In the genomic region with DNA sequence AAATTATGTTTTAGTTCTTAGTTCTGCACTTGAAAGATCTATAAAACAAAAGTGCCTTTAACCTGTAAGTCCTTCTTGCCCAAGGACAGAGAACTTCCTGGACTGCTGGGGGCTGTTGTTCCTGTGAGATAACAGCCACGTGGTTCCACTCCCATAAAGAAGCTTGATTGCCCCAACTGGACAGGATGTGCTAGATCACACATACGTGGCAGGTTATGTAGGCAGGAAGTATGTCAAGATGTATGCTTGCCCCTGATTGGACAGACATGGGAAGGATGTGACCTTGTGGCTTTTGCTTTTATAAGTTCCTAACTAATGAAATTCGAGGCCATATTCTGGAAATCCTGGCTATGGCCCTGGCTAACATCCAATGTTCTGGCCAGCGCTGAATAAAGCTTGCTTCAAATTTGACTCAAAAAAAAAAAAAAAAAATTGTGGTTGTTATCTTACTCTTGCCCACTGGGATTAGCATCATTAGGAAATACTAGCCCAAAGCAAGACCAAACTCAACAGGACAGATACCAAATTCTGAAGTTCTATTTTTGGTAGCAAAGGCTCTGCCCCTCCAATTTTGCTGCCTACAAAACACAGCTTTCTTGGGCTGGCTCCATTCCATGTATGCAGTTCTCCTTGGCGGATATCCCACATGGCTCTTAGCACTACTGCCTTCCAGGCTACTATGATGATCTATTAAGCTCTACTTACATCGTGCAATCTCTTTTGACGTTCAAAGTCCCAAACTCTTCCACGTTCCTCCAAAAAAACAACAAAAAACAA, we compare ENCODE assay signal across 9 mouse cellular contexts. TPM values are rescaled to one million over a fixed set of nuclear protein-coding genes. Genes with fewer than 3 reads are reported as not detected.
A peak's percentile ranks its signal among the peaks of the same experiment; 100 is the strongest.
DNase-seq lines count a peak whose midpoint lies in the region.
"Had no signal": no experiment of that assay in that cellular context is flagged by ENCODE, and none has a peak within 500 bp of the region (broad histone marks: within the 10 kb centered on the region; RNA-seq: fewer than 3 reads in every experiment).

No protein-coding gene starts in this region.

- intact Hi-C loops in heart, postnatal 25 days (cut with DNase I), result no loop called here

- DNase-seq in heart, adult 18-20 months, result peak; percentile 37 to 46
- no peak for DNase-seq in heart, postnatal 25 days (ENCODE audit: low spot score)
- peak; percentile 11 for DNase-seq in ovary, postnatal 14 days (ENCODE audit: low spot score)
- DNase-seq in ovary, adult 18-20 months (ENCODE audit: low spot score), result no peak
- DNase-seq in induced T-regulatory cell, adult 2 months (ENCODE audit: low read depth), result peak; percentile 48
- no peak for DNase-seq in frontal cortex, postnatal 36 days (ENCODE audit: low spot score in 2 of 2)
- no peak for DNase-seq in right cerebral cortex, postnatal 4 days
- DNase-seq: cerebellum, adult 9-10 months; thymus, postnatal 25 days had no signal

RNA-seq across cellular contexts. Expression of gene H2afz, which starts 3.7 kb away (rescaled TPM):
- total RNA-seq in heart, adult 18-20 months (2021), result 10 to 100 TPM; 61.7 to 65.4 TPM
- total RNA-seq in heart, postnatal 25 days (2021), result 10 to 100 TPM; 58.3 to 61.6 TPM

RNA-seq across cellular contexts. Expression of gene Dnajb14, which starts 6.9 kb away (rescaled TPM):
- total RNA-seq in heart, adult 18-20 months (2021), result 10 to 100 TPM; 11.5 to 12.4 TPM
- 10 to 100 TPM; 10.7 to 10.8 TPM for total RNA-seq in heart, postnatal 25 days (2021)

RNA-seq across cellular contexts. Expression of gene Lamtor3, which starts 57.7 kb away (rescaled TPM):
- total RNA-seq in heart, adult 18-20 months (2021), result 10 to 100 TPM; 93.5 to 93.8 TPM
- 10 to 100 TPM; 92.8 to 96.6 TPM for total RNA-seq in heart, postnatal 25 days (2021)

Comparison
In these comparisons a context has a peak if more than half of its experiments do, and no peak if none do; other contexts are left out.
1. DNase-seq: peak in heart, adult 18-20 months (2 of 2), ovary, postnatal 14 days (single experiment) and induced T-regulatory cell, adult 2 months (single experiment); none in heart, postnatal 25 days (single experiment), ovary, adult 18-20 months (single experiment), frontal cortex, postnatal 36 days (0 of 2) and right cerebral cortex, postnatal 4 days (single experiment).